Mouse (Mus musculus) heart, postnatal 36 days (tissue): ENCODE data around the gene Crybg3. TPM values are rescaled to one million over a fixed set of nuclear protein-coding genes. Genes with fewer than 3 reads are reported as not detected.

Source experiments
- DNase-seq, 2 experiments: peaks; one replicate each; pipeline ENCODE4 v3.0.0; 2021 to 2022
- intact Hi-C: fragments of 180-260 bp; cut with DNase I; formaldehyde crosslinking; loops from one replicate; pipeline ENCODE4 v1.15.1; 2025
- total RNA-seq, 2 experiments: library from RNA; stranded (reverse); gene quantifications; 2 replicates each; pipeline ENCODE4 v1.2.3; 2021

The Crybg3 gene
- total RNA-seq, 2 experiments from 2014 or later, result 65.4 to 90.1 TPM

- no peak for DNase-seq
- intact Hi-C loops, result no loop called here
These were observed 15.0 kb downstream of the Crybg3 start for GRCm38 (mm10) chr16:59585706-59586244.

GRCm38 (mm10) chr16:59583515-59583914 lies 17.3 kb downstream of the Crybg3 start:
- no peak for DNase-seq
- intact Hi-C loops, result no loop called here

- DNase-seq, result no peak
- intact Hi-C loops, result no loop called here
These were observed 21.5 kb downstream of the Crybg3 start for GRCm38 (mm10) chr16:59579237-59579636.

- intact Hi-C loops, result no loop called here
- no peak for DNase-seq
These were observed 26.8 kb downstream of the Crybg3 start for GRCm38 (mm10) chr16:59573961-59574360.

- intact Hi-C loops, result no loop called here
- DNase-seq, result no peak
These were observed 28.1 kb downstream of the Crybg3 start for GRCm38 (mm10) chr16:59572685-59573084.

GRCm38 (mm10) chr16:59570807-59571206 lies 30.0 kb downstream of the Crybg3 start:
- intact Hi-C loops, result no loop called here
- no peak for DNase-seq

- intact Hi-C loops, result loop anchor here (2.0 kb wide), 1 partner anchor 31 kb away; the partner anchor contains the start of gene Crybg3
- DNase-seq, result no peak
These were observed 30.9 kb downstream of the Crybg3 start for GRCm38 (mm10) chr16:59569837-59570236.

GRCm38 (mm10) chr16:59567721-59568381 lies 32.9 kb downstream of the Crybg3 start:
- intact Hi-C loops, result loop anchor here (2.0 kb wide), 1 partner anchor 33 kb away; the partner anchor contains the start of gene Crybg3
- DNase-seq, result no peak

GRCm38 (mm10) chr16:59566437-59566836 lies 34.3 kb downstream of the Crybg3 start:
- intact Hi-C loops, result no loop called here
- DNase-seq, result no peak

- intact Hi-C loops, result no loop called here
- DNase-seq, result no peak
These were observed 35.1 kb downstream of the Crybg3 start for GRCm38 (mm10) chr16:59565631-59566030.

- DNase-seq, result no peak
- intact Hi-C loops, result no loop called here
These were observed 36.8 kb downstream of the Crybg3 start for GRCm38 (mm10) chr16:59564025-59564424.

- intact Hi-C loops, result no loop called here
- no peak for DNase-seq
These were observed 41.2 kb downstream of the Crybg3 start for GRCm38 (mm10) chr16:59559300-59560200.

- intact Hi-C loops, result no loop called here
- no peak for DNase-seq
These were observed 41.9 kb downstream of the Crybg3 start for GRCm38 (mm10) chr16:59558916-59559299.

- DNase-seq, result no peak
- intact Hi-C loops, result no loop called here
These were observed 47.2 kb downstream of the Crybg3 start for GRCm38 (mm10) chr16:59553490-59554161.

- intact Hi-C loops, result no loop called here
These were observed 49.3 kb downstream of the Crybg3 start for GRCm38 (mm10) chr16:59551507-59551906.

GRCm38 (mm10) chr16:59549631-59550030 lies 51.1 kb downstream of the Crybg3 start:
- no peak for DNase-seq
- intact Hi-C loops, result no loop called here

More at GRCm38 (mm10) chr16:59551507-59551906, 49.3 kb downstream of the Crybg3 start:
- DNase-seq, result no peak

- DNase-seq, result no peak
- intact Hi-C loops, result no loop called here
These were observed 52.2 kb downstream of the Crybg3 start for GRCm38 (mm10) chr16:59548582-59548947.

GRCm38 (mm10) chr16:59547887-59548581 lies 52.7 kb downstream of the Crybg3 start:
- DNase-seq, result peak in 1 of 2 experiments; percentile 53
- intact Hi-C loops, result no loop called here

- DNase-seq, result no peak
- intact Hi-C loops, result no loop called here
These were observed 53.3 kb downstream of the Crybg3 start for GRCm38 (mm10) chr16:59547466-59547865.

GRCm38 (mm10) chr16:59545360-59545759 lies 55.4 kb downstream of the Crybg3 start:
- intact Hi-C loops, result no loop called here
- DNase-seq, result no peak
